Mouse (Mus musculus) myocyte (in vitro differentiated cells): ENCODE data around the gene Ptger2.

Source experiments
- E2F4 ChIP-seq: IDR thresholded peaks from one replicate; pipeline ENCODE4 v1.6.1; 2011; ENCODE audit warnings: mild to moderate bottlenecking, control low read depth, moderate library complexity; ENCODE audit not compliant: insufficient read depth
- MAX ChIP-seq: IDR thresholded peaks from one replicate; pipeline ENCODE4 v1.6.1; 2011; ENCODE audit warnings: low read depth, mild to moderate bottlenecking, control low read depth
- MYOD1 ChIP-seq, 3 experiments: IDR thresholded peaks; one replicate each; pipeline ENCODE4 v1.6.1; 2011; ENCODE audit warnings: control low read depth in 2 of 3, low read depth in 2 of 3, mild to moderate bottlenecking in 2 of 3, moderate library complexity in 1 of 3; ENCODE audit not compliant: insufficient read length in 2 of 3, control insufficient read depth in 1 of 3
- POLR2A ChIP-seq: IDR thresholded peaks from one replicate; pipeline ENCODE4 v1.6.1; 2011; ENCODE audit warnings: low read depth, mild to moderate bottlenecking, control low read depth, moderate library complexity; ENCODE audit not compliant: insufficient read length
- TCF12 ChIP-seq: IDR thresholded peaks from one replicate; pipeline ENCODE4 v1.6.1; 2011; ENCODE audit warnings: mild to moderate bottlenecking, control low read depth; ENCODE audit not compliant: poor library complexity, insufficient read depth, severe bottlenecking
- USF1 ChIP-seq: IDR thresholded peaks from one replicate; pipeline ENCODE4 v1.6.1; 2011; ENCODE audit warnings: low read depth, mild to moderate bottlenecking, control low read depth, moderate library complexity

- TF ChIP-seq MAX, result no peak
- TF ChIP-seq POLR2A, result no peak
- no peak for TF ChIP-seq MYOD1 (IDR thresholded peaks at IDR 0.05; ENCODE audit: control insufficient read depth in 1 of 3, insufficient read length in 2 of 3, low read depth in 2 of 3)
- no peak for TF ChIP-seq E2F4
- no peak for TF ChIP-seq USF1
- TF ChIP-seq TCF12, result no peak
Observed at GRCm38 (mm10) chr14:45051116-45051515, 63.1 kb downstream of the Ptger2 start.
